Mouse (Mus musculus) heart, postnatal 0 days (tissue): ENCODE data around the gene Xlr5b. TPM values are rescaled to one million over a fixed set of nuclear protein-coding genes. Genes with fewer than 3 reads are reported as not detected.
"Not testable (repeated sequence)": the region's sequence is repeated elsewhere in the genome, so short reads cannot be mapped to it uniquely, and the experiment has no call there.

Source experiments
- ATAC-seq: fragments of 200-750 bp; cut with Nextera tagmentation; 2 replicates; pipeline ENCODE4 v1.8.0; 2017; ENCODE audit warnings: low read depth, moderate number of reproducible peaks, moderate library complexity; ENCODE audit not compliant: insufficient read depth
- DNase-seq: peaks from one replicate; pipeline ENCODE4 v3.0.0-alpha.2; 2016; ENCODE audit warnings: low spot score
- H3K27ac ChIP-seq: fragments of 300-500 bp; sonication (generic); 2 replicates; pipeline ENCODE4 v1.5.1; 2014; ENCODE audit warnings: low read depth, mild to moderate bottlenecking
- H3K27me3 ChIP-seq: fragments of 300-500 bp; sonication (generic); 2 replicates; pipeline ENCODE4 v1.6.1; 2014; ENCODE audit warnings: low read length, mixed read lengths; ENCODE audit not compliant: control insufficient read depth, insufficient read depth
- H3K36me3 ChIP-seq: fragments of 300-500 bp; sonication (generic); replicated peaks from 2 replicates; pipeline ENCODE4 v1.6.1; 2014; ENCODE audit warnings: low read length, mixed read lengths; ENCODE audit not compliant: control insufficient read depth, insufficient read depth
- H3K4me1 ChIP-seq: fragments of 300-500 bp; sonication (generic); 2 replicates; pipeline ENCODE4 v1.6.1; 2014; ENCODE audit warnings: antibody characterized with exemption; ENCODE audit not compliant: control insufficient read depth, insufficient read depth
- H3K4me2 ChIP-seq: fragments of 300-500 bp; sonication (generic); 2 replicates; pipeline ENCODE4 v1.6.1; 2014; ENCODE audit warnings: low read depth, mild to moderate bottlenecking, low read length, moderate library complexity
- H3K4me3 ChIP-seq: fragments of 300-500 bp; sonication (generic); 2 replicates; pipeline ENCODE4 v1.5.1; 2014; ENCODE audit warnings: low read depth, low read length
- H3K9ac ChIP-seq: fragments of 300-500 bp; sonication (generic); replicated peaks from 2 replicates; pipeline ENCODE4 v1.6.1; 2014; ENCODE audit warnings: low read depth, low read length, mixed read lengths
- H3K9me3 ChIP-seq: fragments of 300-500 bp; sonication (generic); replicated peaks from 2 replicates; pipeline ENCODE4 v1.6.1; 2016; ENCODE audit warnings: low read length; ENCODE audit not compliant: control insufficient read depth
- WGBS: fragments of 180-500 bp; shearing (Covaris S2); extraction: QIAGEN DNeasy Blood & Tissue Kit; methylation state at CpG from one replicate; pipeline ENCODE4 v1.1.7; 2014; 5-methylcytosine and 5-hydroxymethylcytosine counted together
- polyA plus RNA-seq: library from polyadenylated mRNA; unstranded; fragments of >200 nt; fragmentation: Nextera tagmentation; extraction: Ambion mirVana; gene quantifications from 2 replicates; pipeline ENCODE4 v1.2.1, GENCODE M21; 2015
- total RNA-seq: library from RNA; depleted of rRNA; stranded (reverse); fragments of >200 nt; gene quantifications from 2 replicates; pipeline ENCODE4 v1.2.3, GENCODE M21; 2014; ENCODE audit warnings: low replicate concordance; rRNA removed

Xlr5b gene
- total RNA-seq (not detected in 2 replicates), polyA plus RNA-seq (not detected in 2 replicates)

- WGBS = no CpG with 5 or more reads among the region's 20 CpGs
- not testable (repeated sequence) for H3K9ac ChIP-seq
Measured at GRCm38 (mm10) chrX:73148496-73148895, at the start of gene Xlr5b. Gene Xlr5b, plus strand, starts transcription at chrX:73148796.

GRCm38 (mm10) chrX:73116747-73117146, 31.8 kb upstream of the Xlr5b start, which contains the start of gene Gm14685:
Gene Gm14685, plus strand, starts transcription at chrX:73117047.
- not testable (repeated sequence) for H3K9ac ChIP-seq, H3K9me3 ChIP-seq, H3K27ac ChIP-seq, DNase-seq, H3K27me3 ChIP-seq, H3K4me2 ChIP-seq, H3K36me3 ChIP-seq, H3K4me1 ChIP-seq, ATAC-seq, H3K4me3 ChIP-seq
- no CpG with 5 or more reads among the region's 7 CpGs for WGBS

More at GRCm38 (mm10) chrX:73148496-73148895, at the start of gene Xlr5b:
- H3K4me1 ChIP-seq, H3K4me2 ChIP-seq, ATAC-seq, H3K9me3 ChIP-seq, H3K27me3 ChIP-seq, H3K36me3 ChIP-seq, H3K27ac ChIP-seq, DNase-seq, H3K4me3 ChIP-seq: not testable (repeated sequence)

- not testable (repeated sequence) for H3K4me3 ChIP-seq, ATAC-seq, H3K9ac ChIP-seq, DNase-seq, H3K36me3 ChIP-seq, H3K27me3 ChIP-seq, H3K4me2 ChIP-seq, H3K9me3 ChIP-seq, H3K4me1 ChIP-seq, H3K27ac ChIP-seq
- WGBS = no CpG with 5 or more reads among the region's 12 CpGs
Measured at GRCm38 (mm10) chrX:73122859-73123829, 25.5 kb upstream of the Xlr5b start.

GRCm38 (mm10) chrX:73143218-73143618, 5.4 kb upstream of the Xlr5b start:
- DNase-seq, H3K36me3 ChIP-seq, H3K4me3 ChIP-seq, H3K4me1 ChIP-seq, H3K9ac ChIP-seq, H3K9me3 ChIP-seq, H3K27me3 ChIP-seq, H3K4me2 ChIP-seq, H3K27ac ChIP-seq, ATAC-seq: not testable (repeated sequence)
- no CpG with 5 or more reads among the region's 7 CpGs for WGBS

- not testable (repeated sequence) for H3K4me3 ChIP-seq, H3K27me3 ChIP-seq, ATAC-seq, H3K4me2 ChIP-seq, H3K9me3 ChIP-seq, H3K4me1 ChIP-seq, H3K9ac ChIP-seq, H3K36me3 ChIP-seq, H3K27ac ChIP-seq, DNase-seq
- WGBS = no CpG with 5 or more reads among the region's 7 CpGs
Measured at GRCm38 (mm10) chrX:73149350-73149749, 754 bp downstream of the Xlr5b start, which contains the start of gene DXBay18. Gene DXBay18, minus strand, starts transcription at chrX:73149450.

GRCm38 (mm10) chrX:73176889-73177288, 28.3 kb downstream of the Xlr5b start, which contains the start of gene Spin2d:
Gene Spin2d, minus strand, starts transcription at chrX:73176989.
- not testable (repeated sequence) for H3K9me3 ChIP-seq, H3K27me3 ChIP-seq, H3K4me1 ChIP-seq, H3K4me2 ChIP-seq, H3K36me3 ChIP-seq, ATAC-seq, H3K9ac ChIP-seq, H3K27ac ChIP-seq, H3K4me3 ChIP-seq, DNase-seq
- 60% methylated on average over 2 of the region's 15 CpGs for WGBS

GRCm38 (mm10) chrX:73191934-73192333, 43.3 kb downstream of the Xlr5b start, which contains the start of gene Xlr3b:
Gene Xlr3b, plus strand, starts transcription at chrX:73192207.
- 75% methylated on average over 12 of the region's 12 CpGs for WGBS
- H3K4me2 ChIP-seq, H3K27me3 ChIP-seq, H3K4me3 ChIP-seq, H3K9ac ChIP-seq, H3K9me3 ChIP-seq, ATAC-seq, H3K4me1 ChIP-seq, H3K27ac ChIP-seq, H3K36me3 ChIP-seq: not testable (repeated sequence)
- peak; percentile 5 for DNase-seq
